Mouse (Mus musculus): Measurements from ENCODE around the gene 4931409K22Rik. TPM values are rescaled to one million over a fixed set of nuclear protein-coding genes. Genes with fewer than 3 reads are reported as not detected.
A peak's percentile ranks its signal among the peaks of the same experiment; 100 is the strongest.

4931409K22Rik gene
- polyA plus RNA-seq, 1 experiment from 2014 or later: not detected

DNA sequence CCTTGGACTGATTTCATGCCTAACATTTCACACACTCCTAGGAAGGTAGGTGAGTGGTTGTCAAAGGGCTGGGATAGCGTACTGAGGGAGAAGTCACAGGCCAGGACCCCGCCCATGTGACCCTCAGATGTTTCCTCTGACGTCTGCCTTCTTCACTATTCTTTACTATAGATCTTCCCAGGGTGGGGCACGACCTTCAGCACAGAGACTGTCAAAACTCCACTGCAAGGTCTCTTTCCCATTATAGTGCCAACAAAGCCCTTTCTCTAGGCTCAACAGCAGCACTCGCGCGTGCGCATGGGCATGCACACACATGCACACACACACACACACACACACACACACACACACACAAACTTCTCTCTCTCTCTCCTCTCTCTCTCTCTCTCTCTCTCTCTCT, 32.8 kb downstream of the 4931409K22Rik start:
- 53% methylated on average over 8 of the region's 8 CpGs for WGBS
- TF ChIP-seq CTCF (IDR thresholded peaks at IDR 0.05) (no peak), EP300 (IDR thresholded peaks at IDR 0.05) (no peak)
- 0 out of 2 replicates have a peak, but pooled peaks cover 5% of the 10 kb centered on the region for H3K4me1 ChIP-seq (ENCODE audit: insufficient read depth, low read depth, low read length)
- ATAC-seq: no peak
- no peak for DNase-seq (ENCODE audit: low spot score)
- peaks cover 52% of the 10 kb centered on the region for H3K27me3 ChIP-seq (replicated peaks; ENCODE audit: insufficient read depth, low read length)
- no peak overlapping the region for H3K4me2 ChIP-seq (replicated peaks; ENCODE audit: low read depth, low read length)
- H3K27ac ChIP-seq (ENCODE audit: low read length): no peak overlapping the region
- no peak overlapping the region for H3K9ac ChIP-seq (replicated peaks; ENCODE audit: low read depth)
- H3K4me3 ChIP-seq (ENCODE audit: low read depth, low read length): no peak overlapping the region
- no peaks in the 10 kb centered on the region for H3K9me3 ChIP-seq (ENCODE audit: low read length)
- H3K36me3 ChIP-seq (ENCODE audit: insufficient read depth, low read length): no peaks in the 10 kb centered on the region

DNA sequence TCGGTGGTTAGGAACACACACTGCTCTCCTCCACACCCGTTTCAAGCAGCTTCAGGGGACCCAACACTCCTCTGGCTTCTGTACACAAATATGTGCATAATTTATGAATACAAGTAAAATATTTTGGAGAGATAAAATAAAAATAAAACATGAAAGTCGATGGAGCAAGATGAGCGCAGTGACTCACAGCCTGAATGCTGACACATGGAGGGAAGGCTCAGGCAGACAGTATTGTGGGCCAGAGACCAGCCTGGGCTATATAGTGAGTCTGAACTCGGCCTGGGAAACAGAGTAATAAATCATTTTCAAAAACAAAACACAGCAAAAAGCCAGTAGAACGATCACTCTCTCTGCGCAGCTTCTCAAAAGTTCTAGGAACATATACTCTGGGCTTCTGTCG, 35.2 kb downstream of the 4931409K22Rik start:
- no peak overlapping the region for H3K4me3 ChIP-seq (ENCODE audit: low read depth, low read length)
- no peaks in the 10 kb centered on the region for H3K9me3 ChIP-seq (ENCODE audit: low read length)
- H3K27me3 ChIP-seq (replicated peaks; ENCODE audit: insufficient read depth, low read length): peaks cover 31% of the 10 kb centered on the region
- no peaks in the 10 kb centered on the region for H3K36me3 ChIP-seq (ENCODE audit: insufficient read depth, low read length)
- no peak overlapping the region for H3K4me2 ChIP-seq (replicated peaks; ENCODE audit: low read depth, low read length)
- no peak overlapping the region for H3K9ac ChIP-seq (replicated peaks; ENCODE audit: low read depth)
- 50% methylated on average over 8 of the region's 8 CpGs for WGBS
- no peak overlapping the region for H3K27ac ChIP-seq (ENCODE audit: low read length)
- no peak for ATAC-seq
- no peak for DNase-seq (ENCODE audit: low spot score)
- no peak for TF ChIP-seq CTCF (IDR thresholded peaks at IDR 0.05)
- no peak for TF ChIP-seq EP300 (IDR thresholded peaks at IDR 0.05)
- 0 out of 2 replicates have a peak, but pooled peaks cover 4% of the 10 kb centered on the region for H3K4me1 ChIP-seq (ENCODE audit: insufficient read depth, low read depth, low read length)

DNA sequence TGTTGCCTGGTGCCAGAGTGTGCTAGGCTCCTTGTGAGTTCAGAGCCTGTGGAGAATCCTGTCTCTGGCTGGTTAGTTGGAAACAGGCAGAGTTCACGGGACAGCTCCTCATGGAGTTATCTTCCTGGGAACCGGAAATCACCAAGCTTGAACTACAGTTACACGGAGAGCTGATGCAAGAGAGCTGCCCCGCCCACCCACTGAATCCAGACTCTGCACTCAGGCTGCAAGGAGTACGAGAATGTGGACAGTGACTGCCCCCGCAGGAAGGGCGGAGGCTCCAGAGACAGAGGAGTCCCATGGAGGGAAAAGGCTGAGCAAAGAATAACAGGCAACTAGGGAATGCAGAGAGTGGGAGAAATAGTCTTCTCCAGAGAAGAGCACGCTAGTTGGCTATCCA, 44.3 kb downstream of the 4931409K22Rik start:
- no peaks in the 10 kb centered on the region for H3K4me1 ChIP-seq (ENCODE audit: insufficient read depth, low read depth, low read length)
- H3K27ac ChIP-seq (ENCODE audit: low read length): no peak overlapping the region
- 23% methylated on average over 8 of the region's 8 CpGs for WGBS
- H3K9ac ChIP-seq (replicated peaks; ENCODE audit: low read depth): no peak overlapping the region
- H3K4me3 ChIP-seq (ENCODE audit: low read depth, low read length): no peak overlapping the region
- TF ChIP-seq CTCF (IDR thresholded peaks at IDR 0.05) (no peak), EP300 (IDR thresholded peaks at IDR 0.05) (no peak)
- H3K27me3 ChIP-seq (replicated peaks; ENCODE audit: insufficient read depth, low read length): no peaks in the 10 kb centered on the region
- ATAC-seq (peak; percentile 53), DNase-seq (ENCODE audit: low spot score) (peak; percentile 74)
- H3K36me3 ChIP-seq (ENCODE audit: insufficient read depth, low read length): no peaks in the 10 kb centered on the region
- no peaks in the 10 kb centered on the region for H3K9me3 ChIP-seq (ENCODE audit: low read length)
- H3K4me2 ChIP-seq (replicated peaks; ENCODE audit: low read depth, low read length): no peak overlapping the region

DNA sequence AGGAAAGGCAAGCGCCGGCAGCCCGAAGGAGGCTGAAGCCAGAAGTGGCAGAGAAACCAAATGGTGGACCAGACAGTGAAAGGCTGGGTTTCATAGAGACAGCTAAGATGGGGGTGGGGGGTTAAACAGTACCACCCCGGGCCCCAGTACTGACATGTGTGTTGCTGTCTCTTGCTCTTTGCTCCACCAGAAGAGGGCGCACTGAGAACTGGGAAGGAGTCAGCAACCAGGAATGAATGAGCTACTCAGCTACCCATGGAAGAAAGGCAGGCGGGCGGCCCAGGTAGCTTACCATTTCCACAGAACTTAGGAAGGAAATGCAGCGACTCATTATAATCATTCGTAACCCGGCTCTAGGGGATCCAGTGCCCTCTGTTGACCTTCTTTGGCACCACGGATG, 46.0 kb downstream of the 4931409K22Rik start:
- TF ChIP-seq CTCF (IDR thresholded peaks at IDR 0.05): peak; percentile 68
- TF ChIP-seq EP300 (IDR thresholded peaks at IDR 0.05): no peak
- no peak overlapping the region for H3K27ac ChIP-seq (ENCODE audit: low read length)
- H3K4me3 ChIP-seq (ENCODE audit: low read depth, low read length): no peak overlapping the region
- DNase-seq (ENCODE audit: low spot score) (no peak), ATAC-seq (no peak)
- no peak overlapping the region for H3K4me2 ChIP-seq (replicated peaks; ENCODE audit: low read depth, low read length)
- 38% methylated on average over 11 of the region's 11 CpGs for WGBS
- H3K9ac ChIP-seq (replicated peaks; ENCODE audit: low read depth): no peak overlapping the region
- H3K4me1 ChIP-seq (ENCODE audit: insufficient read depth, low read depth, low read length): no peaks in the 10 kb centered on the region
- no peaks in the 10 kb centered on the region for H3K27me3 ChIP-seq (replicated peaks; ENCODE audit: insufficient read depth, low read length)
- H3K9me3 ChIP-seq (ENCODE audit: low read length): no peaks in the 10 kb centered on the region
- no peaks in the 10 kb centered on the region for H3K36me3 ChIP-seq (ENCODE audit: insufficient read depth, low read length)

DNA sequence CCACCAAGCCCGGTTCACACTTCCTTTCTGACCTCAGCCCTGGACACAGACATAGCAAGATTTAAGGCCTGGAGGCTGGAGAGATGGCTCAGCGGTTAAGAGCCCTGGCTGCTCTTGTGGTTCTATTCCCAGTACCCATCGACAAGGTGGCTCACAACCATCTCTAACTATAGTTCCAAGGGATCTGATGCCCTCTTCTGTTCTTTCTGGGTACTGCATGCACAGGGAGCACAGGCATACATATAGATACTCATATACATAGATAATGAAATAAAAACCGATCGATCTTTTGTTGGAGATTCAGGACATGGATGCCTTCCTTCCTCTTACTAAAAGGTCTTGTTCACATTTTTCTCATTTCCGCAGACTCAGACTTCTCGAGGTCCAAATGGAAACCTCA, 48.2 kb downstream of the 4931409K22Rik start:
- no peaks in the 10 kb centered on the region for H3K36me3 ChIP-seq (ENCODE audit: insufficient read depth, low read length)
- DNase-seq (ENCODE audit: low spot score): no peak
- H3K9ac ChIP-seq (replicated peaks; ENCODE audit: low read depth): no peak overlapping the region
- no peaks in the 10 kb centered on the region for H3K4me1 ChIP-seq (ENCODE audit: insufficient read depth, low read depth, low read length)
- ATAC-seq: no peak
- no peaks in the 10 kb centered on the region for H3K9me3 ChIP-seq (ENCODE audit: low read length)
- no peak overlapping the region for H3K4me2 ChIP-seq (replicated peaks; ENCODE audit: low read depth, low read length)
- H3K27ac ChIP-seq (ENCODE audit: low read length): no peak overlapping the region
- WGBS: 93% methylated on average over 7 of the region's 7 CpGs
- H3K27me3 ChIP-seq (replicated peaks; ENCODE audit: insufficient read depth, low read length): 0 out of 2 replicates have a peak, but pooled peaks cover 7% of the 10 kb centered on the region
- no peak overlapping the region for H3K4me3 ChIP-seq (ENCODE audit: low read depth, low read length)
- TF ChIP-seq EP300 (IDR thresholded peaks at IDR 0.05): no peak
- peak; percentile 15; the same call in 1 of the 2 replicates for TF ChIP-seq CTCF (IDR thresholded peaks at IDR 0.05)

DNA sequence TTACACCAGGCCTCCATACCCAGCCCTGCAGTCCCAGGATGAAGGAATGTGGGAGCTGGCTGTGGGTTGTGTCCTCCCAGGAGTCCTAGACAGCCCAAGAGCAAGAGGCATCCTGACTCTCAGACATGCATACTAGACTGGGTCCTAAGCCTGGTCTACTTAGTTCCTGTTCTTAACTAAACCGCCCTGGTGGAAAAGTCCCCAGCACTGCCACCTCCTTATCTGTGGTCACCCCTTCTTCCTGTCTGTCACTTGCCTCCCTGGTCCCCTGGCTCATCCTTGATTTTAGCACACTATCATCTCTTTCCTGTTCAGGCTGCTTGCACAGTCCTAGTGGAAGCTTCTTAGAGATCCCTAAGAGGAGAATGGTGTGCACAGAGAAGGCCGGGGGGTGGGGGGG, 51.1 kb downstream of the 4931409K22Rik start:
- ATAC-seq: no peak; the same call in 1 of the 2 replicates
- WGBS: 35% methylated on average over 2 of the region's 2 CpGs
- Histone ChIP-seq H3K27ac (ENCODE audit: low read length) (no peak overlapping the region), H3K27me3 (replicated peaks; ENCODE audit: insufficient read depth, low read length) (0 out of 2 replicates have a peak, but pooled peaks cover 7% of the 10 kb centered on the region), H3K4me2 (replicated peaks; ENCODE audit: low read depth, low read length) (no peak overlapping the region), H3K9ac (replicated peaks; ENCODE audit: low read depth) (no peak overlapping the region), H3K4me1 (ENCODE audit: insufficient read depth, low read depth, low read length) (no peaks in the 10 kb centered on the region), H3K4me3 (ENCODE audit: low read depth, low read length) (no peak overlapping the region), H3K36me3 (ENCODE audit: insufficient read depth, low read length) (peaks cover 6% of the 10 kb centered on the region; the same call in 1 of the 2 replicates), H3K9me3 (ENCODE audit: low read length) (no peaks in the 10 kb centered on the region)
- TF ChIP-seq EP300 (IDR thresholded peaks at IDR 0.05) (no peak), CTCF (IDR thresholded peaks at IDR 0.05) (no peak)
- no peak for DNase-seq (ENCODE audit: low spot score)

DNA sequence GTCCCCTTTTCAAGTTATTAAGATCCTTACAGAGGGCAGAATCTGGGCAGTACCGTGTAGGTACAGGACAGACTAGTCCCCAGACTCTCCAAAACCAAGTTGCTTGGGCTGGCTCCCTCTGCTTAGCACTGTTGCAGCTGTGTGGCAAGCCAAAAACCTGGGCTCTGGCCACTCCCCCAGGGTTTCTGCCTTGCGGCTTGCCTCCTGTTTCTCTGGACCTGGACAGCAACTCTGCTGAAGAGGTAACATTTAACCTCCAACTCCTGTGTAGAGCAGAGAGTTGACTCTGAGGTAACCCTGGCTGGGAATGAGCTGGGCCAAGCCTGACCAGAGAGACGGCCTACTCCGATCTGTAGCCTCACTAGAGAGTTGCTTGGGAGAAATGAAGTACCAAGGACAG, 53.8 kb downstream of the 4931409K22Rik start:
- Histone ChIP-seq H3K4me1 (ENCODE audit: insufficient read depth, low read depth, low read length) (no peaks in the 10 kb centered on the region), H3K27ac (ENCODE audit: low read length) (no peak overlapping the region), H3K36me3 (ENCODE audit: insufficient read depth, low read length) (peaks cover 25% of the 10 kb centered on the region; the same call in 1 of the 2 replicates), H3K4me3 (ENCODE audit: low read depth, low read length) (no peak overlapping the region), H3K4me2 (replicated peaks; ENCODE audit: low read depth, low read length) (no peak overlapping the region), H3K9ac (replicated peaks; ENCODE audit: low read depth) (no peak overlapping the region), H3K9me3 (ENCODE audit: low read length) (no peaks in the 10 kb centered on the region), H3K27me3 (replicated peaks; ENCODE audit: insufficient read depth, low read length) (0 out of 2 replicates have a peak, but pooled peaks cover 7% of the 10 kb centered on the region)
- TF ChIP-seq EP300 (IDR thresholded peaks at IDR 0.05) (no peak), CTCF (IDR thresholded peaks at IDR 0.05) (no peak)
- ATAC-seq: 0 out of 2 replicates have a peak, but pooled peaks have one; percentile 9
- 59% methylated on average over 4 of the region's 4 CpGs for WGBS
- no peak for DNase-seq (ENCODE audit: low spot score)

Measured in lung, postnatal 0 days (tissue).